Mouse (Mus musculus) monocyte, adult 5-6 weeks (primary cell): ENCODE results near the gene Zfp385b. TPM values are rescaled to one million over a fixed set of nuclear protein-coding genes. Genes with fewer than 3 reads are reported as not detected.

Experiments
- ATAC-seq: fragments of 153-309, 156-312 bp; replicated peaks from 2 replicates; pipeline ENCODE4 v1.8.0; 2017; ENCODE audit warnings: mild to moderate bottlenecking; ENCODE audit not compliant: low TSS enrichment, insufficient number of reproducible peaks, severe bottlenecking, poor library complexity, low FRiP score
- total RNA-seq: library from RNA; stranded (forward); fragments of 200-1000, 200-491, 200-594 nt; gene quantifications from 3 replicates; pipeline ENCODE4 v1.2.3, GENCODE M21; 2017

Zfp385b gene
- total RNA-seq, 1 experiment from 2014 or later: not detected

GRCm38 (mm10) chr2:77543388-77543787 is 276.1 kb downstream of the Zfp385b start:
- ATAC-seq: no peak

- no peak for ATAC-seq
Observed at GRCm38 (mm10) chr2:77542605-77543004, 276.8 kb downstream of the Zfp385b start.

GRCm38 (mm10) chr2:77541681-77542080 is 277.8 kb downstream of the Zfp385b start:
- ATAC-seq: no peak

- ATAC-seq: no peak
Observed at GRCm38 (mm10) chr2:77540860-77541259, 278.6 kb downstream of the Zfp385b start.

GRCm38 (mm10) chr2:77536556-77536955 is 282.9 kb downstream of the Zfp385b start:
- ATAC-seq: no peak

GRCm38 (mm10) chr2:77528079-77528752 is 291.2 kb downstream of the Zfp385b start:
- ATAC-seq: no peak

- no peak for ATAC-seq
Observed at GRCm38 (mm10) chr2:77527616-77528015, 291.8 kb downstream of the Zfp385b start.

- ATAC-seq: no peak
Observed at GRCm38 (mm10) chr2:77526803-77527202, 292.6 kb downstream of the Zfp385b start.

GRCm38 (mm10) chr2:77526301-77526700 is 293.1 kb downstream of the Zfp385b start:
- ATAC-seq: no peak

- ATAC-seq: no peak
Observed at GRCm38 (mm10) chr2:77522223-77522622, 297.2 kb downstream of the Zfp385b start.

- no peak for ATAC-seq
Observed at GRCm38 (mm10) chr2:77519341-77519740, 300.1 kb downstream of the Zfp385b start.

GRCm38 (mm10) chr2:77518693-77519092 is 300.7 kb downstream of the Zfp385b start:
- no peak for ATAC-seq

- ATAC-seq: no peak
Observed at GRCm38 (mm10) chr2:77516606-77517005, 302.8 kb downstream of the Zfp385b start.

- ATAC-seq: no peak
Observed at GRCm38 (mm10) chr2:77515654-77516053, 303.8 kb downstream of the Zfp385b start.

GRCm38 (mm10) chr2:77515011-77515410 is 304.4 kb downstream of the Zfp385b start:
- ATAC-seq: no peak

GRCm38 (mm10) chr2:77514476-77514875 is 305.0 kb downstream of the Zfp385b start:
- no peak for ATAC-seq

GRCm38 (mm10) chr2:77508731-77509130 is 310.7 kb downstream of the Zfp385b start:
- no peak for ATAC-seq

GRCm38 (mm10) chr2:77506308-77506707 is 313.1 kb downstream of the Zfp385b start:
- no peak for ATAC-seq

- no peak for ATAC-seq
Observed at GRCm38 (mm10) chr2:77505614-77506013, 313.8 kb downstream of the Zfp385b start.

- ATAC-seq: no peak
Observed at GRCm38 (mm10) chr2:77503674-77504351, 315.6 kb downstream of the Zfp385b start.
